Mouse (Mus musculus) MEL (cell line): ENCODE results near the gene Zfp160. TPM values are rescaled to one million over a fixed set of nuclear protein-coding genes. Genes with fewer than 3 reads are reported as not detected.

Source experiments
- DNase-seq: peaks from one replicate; pipeline ENCODE4 v3.0.0; 2011; ENCODE audit warnings: low read depth, low spot score
- H3K27ac ChIP-seq: 2 replicates; pipeline ENCODE4 v1.5.1; 2012; ENCODE audit warnings: low read depth, mild to moderate bottlenecking, control low read depth, low read length, moderate library complexity; ENCODE audit not compliant: control insufficient read depth
- H3K27me3 ChIP-seq, 2 experiments: fragments of 150-350 bp in 1 of 2; sonication (generic) in 1 of 2; 2 replicates each; pipeline ENCODE4 v1.6.1; 2012; ENCODE audit warnings: low read length in 2 of 2, mild to moderate bottlenecking in 2 of 2, improper control_type of control experiment in 1 of 2, moderate library complexity in 1 of 2; ENCODE audit not compliant: insufficient read depth in 2 of 2, control insufficient read depth in 1 of 2
- H3K36me3 ChIP-seq, 2 experiments: 2 replicates each; pipeline ENCODE4 v1.6.1; 2012 to 2014; ENCODE audit warnings: low read length in 2 of 2, improper control_type of control experiment in 1 of 2, inconsistent platforms in 1 of 2, mild to moderate bottlenecking in 1 of 2; ENCODE audit not compliant: insufficient read depth in 2 of 2, control insufficient read depth in 1 of 2
- H3K4me1 ChIP-seq, 2 experiments: fragments of 150-350 bp in 1 of 2; sonication (generic) in 1 of 2; 2 replicates each; pipeline ENCODE4 v1.6.1; 2012; ENCODE audit warnings: low read length in 2 of 2, improper control_type of control experiment in 1 of 2, mild to moderate bottlenecking in 1 of 2; ENCODE audit not compliant: insufficient read depth in 2 of 2, control insufficient read depth in 1 of 2
- H3K4me3 ChIP-seq, 2 experiments: fragments of 150-350 bp in 1 of 2; sonication (generic) in 1 of 2; 2 replicates each; pipeline ENCODE4 v1.5.1; 2012; ENCODE audit warnings: low read depth in 2 of 2, low read length in 2 of 2, mild to moderate bottlenecking in 2 of 2, moderate library complexity in 2 of 2, control low read depth in 1 of 2, improper control_type of control experiment in 1 of 2; ENCODE audit not compliant: control insufficient read depth in 1 of 2, insufficient read depth in 1 of 2
- H3K79me2 ChIP-seq: 2 replicates; pipeline ENCODE4 v1.6.1; 2012; ENCODE audit warnings: mild to moderate bottlenecking, low read length, moderate library complexity; ENCODE audit not compliant: control insufficient read depth, poor library complexity, insufficient read depth
- H3K9ac ChIP-seq: 2 replicates; pipeline ENCODE4 v1.6.1; 2012; ENCODE audit warnings: low read depth, mild to moderate bottlenecking, control low read depth, low read length, moderate library complexity; ENCODE audit not compliant: control insufficient read depth, poor library complexity, severe bottlenecking
- H3K9me3 ChIP-seq: fragments of 150-350 bp; sonication (generic); replicated peaks from 2 replicates; pipeline ENCODE4 v1.6.1; 2012; ENCODE audit warnings: mild to moderate bottlenecking, low read length, improper control_type of control experiment, moderate library complexity; ENCODE audit not compliant: insufficient read depth
- BHLHE40 ChIP-seq: IDR thresholded peaks from 2 replicates; pipeline ENCODE4 v1.6.1; 2012; ENCODE audit warnings: low read depth, mild to moderate bottlenecking, inconsistent platforms, low read length, improper control_type of control experiment, borderline replicate concordance
- CHD1 ChIP-seq: IDR thresholded peaks from 2 replicates; pipeline ENCODE4 v1.6.1; 2012; ENCODE audit warnings: low read depth, mild to moderate bottlenecking, inconsistent platforms, low read length, improper control_type of control experiment
- CHD2 ChIP-seq: IDR thresholded peaks from 2 replicates; pipeline ENCODE4 v1.6.1; 2011; ENCODE audit warnings: low read length, improper control_type of control experiment
- CTCF ChIP-seq, 3 experiments: IDR thresholded peaks in 2 of 3; conservative IDR thresholded peaks in 1 of 3; 2 replicates each; pipeline ENCODE4 v1.5.1; 2011 to 2012; ENCODE audit warnings: low read length in 3 of 3, low read depth in 2 of 3, mild to moderate bottlenecking in 2 of 3, improper control_type of control experiment in 1 of 3, inconsistent platforms in 1 of 3, mixed read lengths in 1 of 3, moderate library complexity in 1 of 3; ENCODE audit not compliant: control insufficient read depth in 1 of 3, insufficient read depth in 1 of 3, poor library complexity in 1 of 3, severe bottlenecking in 1 of 3
- E2F4 ChIP-seq: IDR thresholded peaks from 2 replicates; pipeline ENCODE4 v1.6.1; 2011; ENCODE audit warnings: low read depth, low read length, improper control_type of control experiment, borderline replicate concordance
- ELF1 ChIP-seq: IDR thresholded peaks from 2 replicates; pipeline ENCODE4 v1.6.1; 2014; ENCODE audit warnings: low read depth, mild to moderate bottlenecking, inconsistent platforms, low read length, improper control_type of control experiment, moderate library complexity
- EP300 ChIP-seq, 2 experiments: IDR thresholded peaks; 2 replicates each; pipeline ENCODE4 v1.6.1; 2011; ENCODE audit warnings: improper control_type of control experiment in 2 of 2, low read length in 2 of 2, low read depth in 1 of 2, mild to moderate bottlenecking in 1 of 2
- ETS1 ChIP-seq: IDR thresholded peaks from 2 replicates; pipeline ENCODE4 v1.6.1; 2012; ENCODE audit warnings: low read depth, mild to moderate bottlenecking, inconsistent platforms, low read length, improper control_type of control experiment, moderate library complexity
- GABPA ChIP-seq: IDR thresholded peaks from 2 replicates; pipeline ENCODE4 v1.6.1; 2012; ENCODE audit warnings: low read depth, mild to moderate bottlenecking, inconsistent platforms, low read length, improper control_type of control experiment, moderate library complexity
- GATA1 ChIP-seq: IDR thresholded peaks from 2 replicates; pipeline ENCODE4 v1.6.1; 2011; ENCODE audit warnings: low read depth, low read length, improper control_type of control experiment
- HCFC1 ChIP-seq: IDR thresholded peaks from 2 replicates; pipeline ENCODE4 v1.6.1; 2012; ENCODE audit warnings: low read depth, mild to moderate bottlenecking, inconsistent platforms, low read length, improper control_type of control experiment, moderate library complexity
- JUND ChIP-seq: IDR thresholded peaks from 2 replicates; pipeline ENCODE4 v1.6.1; 2011; ENCODE audit warnings: low read depth, mild to moderate bottlenecking, improper control_type of control experiment, low read length
- KAT2A ChIP-seq: conservative IDR thresholded peaks from 2 replicates; pipeline ENCODE4 v1.6.1; 2012; ENCODE audit warnings: low read depth, low read length, improper control_type of control experiment, inconsistent platforms
- MAFK ChIP-seq: IDR thresholded peaks from 2 replicates; pipeline ENCODE4 v1.6.1; 2011; ENCODE audit warnings: low read depth, mild to moderate bottlenecking, low read length, improper control_type of control experiment, borderline replicate concordance
- MAX ChIP-seq: IDR thresholded peaks from 2 replicates; pipeline ENCODE4 v1.6.1; 2011; ENCODE audit warnings: low read length, improper control_type of control experiment
- MAZ ChIP-seq: IDR thresholded peaks from 2 replicates; pipeline ENCODE4 v1.6.1; 2012; ENCODE audit warnings: low read depth, mild to moderate bottlenecking, inconsistent platforms, low read length, improper control_type of control experiment
- MEF2A ChIP-seq: IDR thresholded peaks from 2 replicates; pipeline ENCODE4 v1.6.1; 2014; ENCODE audit warnings: low read depth, mild to moderate bottlenecking, inconsistent platforms, low read length, improper control_type of control experiment; ENCODE audit not compliant: poor library complexity, insufficient replicate concordance, severe bottlenecking; ENCODE audit errors: extremely low read depth
- MXI1 ChIP-seq: IDR thresholded peaks from 2 replicates; pipeline ENCODE4 v1.6.1; 2011; ENCODE audit warnings: mild to moderate bottlenecking, low read depth, low read length, improper control_type of control experiment
- MYB ChIP-seq: IDR thresholded peaks from 2 replicates; pipeline ENCODE4 v1.6.1; 2011; ENCODE audit warnings: mild to moderate bottlenecking, low read depth, low read length, improper control_type of control experiment
- NRF1 ChIP-seq: IDR thresholded peaks from 2 replicates; pipeline ENCODE4 v1.6.1; 2014; ENCODE audit warnings: low read depth, mild to moderate bottlenecking, inconsistent platforms, low read length, improper control_type of control experiment, moderate library complexity; ENCODE audit not compliant: poor library complexity, insufficient read depth, severe bottlenecking
- POLR2A ChIP-seq, 2 experiments: IDR thresholded peaks; 2 replicates each; pipeline ENCODE4 v1.6.1; 2011 to 2012; ENCODE audit warnings: low read length in 2 of 2, mild to moderate bottlenecking in 2 of 2, control low read depth in 1 of 2, improper control_type of control experiment in 1 of 2, low read depth in 1 of 2, moderate library complexity in 1 of 2; ENCODE audit not compliant: control insufficient read depth in 1 of 2, insufficient read depth in 1 of 2, poor library complexity in 1 of 2
- POLR2AphosphoS2 ChIP-seq: IDR thresholded peaks from 2 replicates; pipeline ENCODE4 v1.6.1; 2011; ENCODE audit warnings: low read length, improper control_type of control experiment
- POLR2AphosphoS5 ChIP-seq: IDR thresholded peaks from 2 replicates; pipeline ENCODE4 v1.6.1; 2012; ENCODE audit warnings: low read depth, borderline replicate concordance, mild to moderate bottlenecking, inconsistent platforms, low read length, moderate library complexity, mixed read lengths
- RAD21 ChIP-seq: IDR thresholded peaks from 2 replicates; pipeline ENCODE4 v1.6.1; 2011; ENCODE audit warnings: mild to moderate bottlenecking, low read depth, low read length, improper control_type of control experiment
- RCOR1 ChIP-seq: IDR thresholded peaks from 2 replicates; pipeline ENCODE4 v1.6.1; 2012; ENCODE audit warnings: low read depth, mild to moderate bottlenecking, inconsistent platforms, low read length, improper control_type of control experiment
- SIN3A ChIP-seq: IDR thresholded peaks from 2 replicates; pipeline ENCODE4 v1.6.1; 2012; ENCODE audit warnings: low read length, improper control_type of control experiment, inconsistent platforms
- SMC3 ChIP-seq: IDR thresholded peaks from 2 replicates; pipeline ENCODE4 v1.6.1; 2011; ENCODE audit warnings: low read depth, low read length, improper control_type of control experiment
- TAL1 ChIP-seq: IDR thresholded peaks from 2 replicates; pipeline ENCODE4 v1.6.1; 2012; ENCODE audit warnings: mild to moderate bottlenecking, inconsistent platforms, low read length, moderate library complexity, mixed read lengths
- TBP ChIP-seq: IDR thresholded peaks from 2 replicates; pipeline ENCODE4 v1.8.0; 2011; ENCODE audit warnings: low read depth, low read length, improper control_type of control experiment
- TCF12 ChIP-seq: IDR thresholded peaks from 2 replicates; pipeline ENCODE4 v1.6.1; 2014; ENCODE audit warnings: low read depth, mild to moderate bottlenecking, inconsistent platforms, low read length, improper control_type of control experiment, moderate library complexity
- UBTF ChIP-seq: IDR thresholded peaks from 2 replicates; pipeline ENCODE4 v1.6.1; 2012; ENCODE audit warnings: low read depth, mild to moderate bottlenecking, inconsistent platforms, low read length, improper control_type of control experiment, moderate library complexity, borderline replicate concordance; ENCODE audit not compliant: insufficient read depth
- USF2 ChIP-seq, 2 experiments: IDR thresholded peaks; 2 replicates each; pipeline ENCODE4 v1.6.1; 2011 to 2012; ENCODE audit warnings: improper control_type of control experiment in 2 of 2, low read length in 2 of 2, borderline replicate concordance in 1 of 2, inconsistent platforms in 1 of 2, low read depth in 1 of 2, mild to moderate bottlenecking in 1 of 2; ENCODE audit not compliant: insufficient read depth in 1 of 2
- ZC3H11A ChIP-seq: IDR thresholded peaks from 2 replicates; pipeline ENCODE4 v1.6.1; 2012; ENCODE audit warnings: low read depth, mild to moderate bottlenecking, inconsistent platforms, low read length, improper control_type of control experiment
- ZKSCAN1 ChIP-seq: IDR thresholded peaks from 2 replicates; pipeline ENCODE4 v1.6.1; 2012; ENCODE audit warnings: low read depth, mild to moderate bottlenecking, inconsistent platforms, low read length, improper control_type of control experiment, moderate library complexity
- ZMIZ1 ChIP-seq: IDR thresholded peaks from 2 replicates; pipeline ENCODE4 v1.6.1; 2012; ENCODE audit warnings: low read depth, mild to moderate bottlenecking, inconsistent platforms, low read length, improper control_type of control experiment, moderate library complexity
- ZNF384 ChIP-seq: IDR thresholded peaks from 2 replicates; pipeline ENCODE4 v1.6.1; 2012; ENCODE audit warnings: low read depth, mild to moderate bottlenecking, inconsistent platforms, low read length, improper control_type of control experiment
- polyA plus RNA-seq, 2 experiments: library from polyadenylated mRNA; stranded (reverse) in 1 of 2; unstranded in 1 of 2; fragments of >175 nt in 1 of 2; fragments of >200 nt in 1 of 2; gene quantifications; 2 replicates each; pipeline versions ENCODE4 v1.2.1 to v1.2.4; 2012; ENCODE audit warnings: low replicate concordance in 2 of 2, low read depth in 1 of 2; ENCODE audit not compliant: insufficient read length in 2 of 2, insufficient read depth in 1 of 2, missing spikeins in 1 of 2
- total RNA-seq: library from RNA; depleted of rRNA; stranded (reverse); fragments of 300-350 nt; gene quantifications from 2 replicates; pipeline ENCODE4 v1.2.3, GENCODE M21; 2012

The Zfp160 gene
- total and polyA plus RNA-seq, 3 experiments = 7.7 to 11.6 TPM; not detected in 1

DNA sequence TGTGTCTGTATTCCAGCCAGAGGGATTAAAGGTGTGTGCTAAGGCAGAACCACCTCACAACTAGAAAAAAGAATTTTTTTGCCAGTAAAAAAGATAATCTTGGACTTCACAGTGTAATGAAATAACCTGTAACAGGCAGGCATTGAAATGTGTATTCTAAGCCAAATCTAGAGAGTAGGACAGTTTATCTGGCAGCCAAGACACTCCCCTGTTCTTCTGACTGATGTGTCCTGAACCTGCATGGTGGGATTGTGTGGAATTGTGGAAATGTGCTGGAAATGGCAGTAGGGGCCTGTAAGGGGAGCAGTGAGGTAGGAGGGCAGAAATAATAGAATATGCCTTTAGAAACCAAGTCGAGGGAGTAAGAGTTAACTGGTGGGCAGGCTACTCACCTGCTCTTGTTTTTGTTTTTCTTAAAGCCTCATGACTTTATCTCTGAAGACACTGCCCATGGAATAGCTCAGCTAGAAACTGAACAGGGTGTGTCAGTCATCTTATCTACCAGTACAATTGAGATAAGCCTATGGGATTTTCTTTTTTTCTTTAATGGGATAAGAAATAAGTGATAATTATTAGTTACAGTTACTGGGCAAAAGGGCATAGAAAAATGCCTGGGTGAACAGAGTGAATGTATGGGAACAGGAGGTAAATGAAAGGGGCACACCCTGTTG, 9.8 kb downstream of the Zfp160 start:
- peaks cover 30 to 50% of the 10 kb centered on the region in 2 experiments for H3K36me3 ChIP-seq
- no peaks in the 10 kb centered on the region for H3K9me3 ChIP-seq
- H3K27ac ChIP-seq = peak overlapping the region; percentile 47
- H3K27me3 ChIP-seq = no peaks in the 10 kb centered on the region
- DNase-seq = peak; percentile 20
- H3K4me3 ChIP-seq = peak overlapping the region in 1 of 2 experiments; percentile 19; a peak in 1 of 4 replicates
- H3K79me2 ChIP-seq = peaks cover 2% of the 10 kb centered on the region; the same call in 1 of the 2 replicates
- peaks cover 7 to 14% of the 10 kb centered on the region in 2 experiments for H3K4me1 ChIP-seq
- no peak overlapping the region for H3K9ac ChIP-seq
- TF ChIP-seq MAFK = no peak; the same call in 1 of the 2 replicates
- no peak for TF ChIP-seq POLR2AphosphoS5
- no peak for TF ChIP-seq HCFC1
- TF ChIP-seq GABPA = no peak
- no peak for TF ChIP-seq ELF1
- peak; percentile 73 for TF ChIP-seq RCOR1
- TF ChIP-seq TBP = no peak
- peak; percentile 72 to 84 for TF ChIP-seq EP300 (IDR thresholded peaks at IDR 0.05; ENCODE audit: low read depth in 1 of 2, low read length in 2 of 2)
- TF ChIP-seq JUND = no peak
- TF ChIP-seq TCF12 = peak; percentile 72
- TF ChIP-seq KAT2A = no peak
- TF ChIP-seq USF2 (IDR thresholded peaks at IDR 0.05; ENCODE audit: borderline replicate concordance in 1 of 2, insufficient read depth in 1 of 2, low read depth in 1 of 2, low read length in 2 of 2) = no peak
- TF ChIP-seq ZC3H11A = no peak; the same call in 1 of the 2 replicates
- no peak for TF ChIP-seq ZKSCAN1
- TF ChIP-seq MEF2A = no peak
- peak; percentile 60; the same call in 1 of the 2 replicates for TF ChIP-seq BHLHE40
- TF ChIP-seq MAX = no peak
- peak; percentile 89 for TF ChIP-seq GATA1
- no peak for TF ChIP-seq MYB
- TF ChIP-seq ZMIZ1 = no peak
- TF ChIP-seq ETS1 = peak; percentile 71
- peak; percentile 56 for TF ChIP-seq SIN3A
- TF ChIP-seq CHD1 = no peak
- TF ChIP-seq SMC3 = no peak
- no peak for TF ChIP-seq NRF1
- TF ChIP-seq CHD2 = no peak
- TF ChIP-seq MXI1 = peak; percentile 16; the same call in 1 of the 2 replicates
- TF ChIP-seq ZNF384 = peak; percentile 82
- TF ChIP-seq UBTF = no peak
- no peak for TF ChIP-seq POLR2AphosphoS2
- no peak for TF ChIP-seq TAL1
- no peak for TF ChIP-seq E2F4
- TF ChIP-seq RAD21 = no peak
- no peak for TF ChIP-seq CTCF (IDR thresholded peaks at IDR 0.05 in 2 of 3, conservative IDR thresholded peaks at IDR 0.05 in 1 of 3; ENCODE audit: control insufficient read depth in 1 of 3, insufficient read depth in 1 of 3, low read depth in 2 of 3, low read length in 3 of 3, poor library complexity in 1 of 3, severe bottlenecking in 1 of 3)
- TF ChIP-seq MAZ = no peak
- TF ChIP-seq POLR2A (IDR thresholded peaks at IDR 0.05; ENCODE audit: control insufficient read depth in 1 of 2, insufficient read depth in 1 of 2, low read depth in 1 of 2, low read length in 2 of 2, poor library complexity in 1 of 2) = no peak
